In genomic region chr2:34249961-34250658, GRCm38 (mm10) we compare ENCODE assay signal across 8 mouse cellular contexts.
DNase-seq lines count a peak whose midpoint lies in the region; ATAC-seq lines count a peak whose summit lies in the region.

No protein-coding gene starts in this region.

- 7% methylated on average over 18 of the region's 18 CpGs for WGBS in kidney, embryonic 16.5 days
- WGBS in hindbrain, embryonic 11.5 days: 2% methylated on average over 18 of the region's 18 CpGs
- 1% methylated on average over 18 of the region's 18 CpGs for WGBS in midbrain, embryonic 12.5 days

- H3K4me3 ChIP-seq in kidney, embryonic 16.5 days (ENCODE audit: low read length): peak overlapping the region; percentile 65
- H3K4me3 ChIP-seq in hindbrain, embryonic 11.5 days (ENCODE audit: low read depth, low read length): peak overlapping the region; percentile 26
- peak overlapping the region; percentile 47 for H3K4me3 ChIP-seq in midbrain, embryonic 12.5 days

- no peaks in the 10 kb centered on the region for H3K9me3 ChIP-seq in kidney, embryonic 16.5 days (ENCODE audit: low read length)
- no peaks in the 10 kb centered on the region for H3K9me3 ChIP-seq in hindbrain, embryonic 11.5 days (ENCODE audit: control insufficient read depth, low read length)
- no peaks in the 10 kb centered on the region for H3K9me3 ChIP-seq in midbrain, embryonic 12.5 days

- peak overlapping the region; percentile 90 for H3K27ac ChIP-seq in kidney, embryonic 16.5 days (ENCODE audit: low read length)
- peak overlapping the region; percentile 91 for H3K27ac ChIP-seq in hindbrain, embryonic 11.5 days (ENCODE audit: low read depth, low read length)
- H3K27ac ChIP-seq in midbrain, embryonic 12.5 days (replicated peaks): peak overlapping the region; percentile 95

- H3K36me3 ChIP-seq in kidney, embryonic 16.5 days (ENCODE audit: insufficient read depth, low read length): no peaks in the 10 kb centered on the region
- H3K36me3 ChIP-seq in hindbrain, embryonic 11.5 days (ENCODE audit: control insufficient read depth, insufficient read depth, low read length): no peaks in the 10 kb centered on the region
- H3K36me3 ChIP-seq in midbrain, embryonic 12.5 days: no peaks in the 10 kb centered on the region

- peak; percentile 72 for ATAC-seq in kidney, embryonic 16.5 days (ENCODE audit: low FRiP score, low TSS enrichment)
- ATAC-seq in hindbrain, embryonic 11.5 days (ENCODE audit: low FRiP score): peak; percentile 87
- peak; percentile 75 for ATAC-seq in midbrain, embryonic 12.5 days (ENCODE audit: low FRiP score, low read depth)

- H3K9ac ChIP-seq in kidney, embryonic 16.5 days (replicated peaks; ENCODE audit: low read length): peak overlapping the region; percentile 74
- peak overlapping the region; percentile 46 for H3K9ac ChIP-seq in hindbrain, embryonic 11.5 days (ENCODE audit: low read depth, low read length)
- H3K9ac ChIP-seq in midbrain, embryonic 12.5 days (replicated peaks): peak overlapping the region; percentile 57

- peaks cover 28% of the 10 kb centered on the region for H3K4me1 ChIP-seq in kidney, embryonic 16.5 days (ENCODE audit: insufficient read depth, low read length)
- H3K4me1 ChIP-seq in hindbrain, embryonic 11.5 days (replicated peaks; ENCODE audit: control insufficient read depth, insufficient read depth, low read length): peaks cover 2% of the 10 kb centered on the region; the same call in 1 of the 2 replicates
- H3K4me1 ChIP-seq in midbrain, embryonic 12.5 days: peaks cover 47% of the 10 kb centered on the region

- H3K27me3 ChIP-seq in kidney, embryonic 16.5 days (ENCODE audit: insufficient read depth, low read length): no peaks in the 10 kb centered on the region
- H3K27me3 ChIP-seq in hindbrain, embryonic 11.5 days (ENCODE audit: control insufficient read depth, insufficient read depth, low read length): no peaks in the 10 kb centered on the region
- H3K27me3 ChIP-seq in midbrain, embryonic 12.5 days: no peaks in the 10 kb centered on the region

- H3K4me2 ChIP-seq in kidney, embryonic 16.5 days (replicated peaks; ENCODE audit: low read depth, low read length): peak overlapping the region; percentile 63
- H3K4me2 ChIP-seq in hindbrain, embryonic 11.5 days (replicated peaks; ENCODE audit: low read depth, low read length): peak overlapping the region; percentile 60
- H3K4me2 ChIP-seq in midbrain, embryonic 12.5 days (replicated peaks): peak overlapping the region; percentile 72

- no peak for DNase-seq in kidney, postnatal 10 days
- peak; percentile 53 to 58 for DNase-seq in cerebellum, postnatal 10 days
- DNase-seq in hindbrain, embryonic 11.5 days (ENCODE audit: low spot score): no peak
- no peak for DNase-seq in right cerebral cortex, postnatal 14 days
- no peak for DNase-seq in adrenal gland, postnatal 10 days
- DNase-seq in right cerebral cortex, postnatal 25 days: no peak

Comparison
In these comparisons a context has a peak if more than half of its experiments do, and no peak if none do; other contexts are left out.
1. DNase-seq: peak in cerebellum, postnatal 10 days (2 of 2); none in kidney, postnatal 10 days (single experiment), hindbrain, embryonic 11.5 days (single experiment), right cerebral cortex, postnatal 14 days (single experiment), adrenal gland, postnatal 10 days (single experiment) and right cerebral cortex, postnatal 25 days (single experiment).
2. Peak in every context shown above with its lines, with median percentiles within 50 percentile points of each other: ATAC-seq, H3K27ac ChIP-seq, H3K4me2 ChIP-seq, H3K4me3 ChIP-seq and H3K9ac ChIP-seq.